Mouse (Mus musculus) forebrain, embryonic 13.5 days (tissue): Measurements from ENCODE around the gene 4931400O07Rik. TPM values are rescaled to one million over a fixed set of nuclear protein-coding genes. Genes with fewer than 3 reads are reported as not detected.

Experiments
- ATAC-seq: fragments of 200-750 bp; cut with Nextera tagmentation; 2 replicates; pipeline ENCODE4 v1.8.0; 2017
- H3K27ac ChIP-seq: fragments of 300-500 bp; sonication (generic); 2 replicates; pipeline ENCODE4 v1.5.1; 2015; ENCODE audit warnings: inconsistent platforms, mild to moderate bottlenecking, moderate library complexity
- H3K27me3 ChIP-seq: fragments of 300-500 bp; sonication (generic); 2 replicates; pipeline ENCODE4 v1.6.1; 2015; ENCODE audit warnings: mild to moderate bottlenecking, inconsistent platforms
- H3K36me3 ChIP-seq: fragments of 300-500 bp; sonication (generic); 2 replicates; pipeline ENCODE4 v1.6.1; 2015; ENCODE audit warnings: mild to moderate bottlenecking, inconsistent platforms; ENCODE audit not compliant: poor library complexity, severe bottlenecking
- H3K4me1 ChIP-seq: fragments of 300-500 bp; sonication (generic); 2 replicates; pipeline ENCODE4 v1.6.1; 2015; ENCODE audit warnings: inconsistent platforms
- H3K4me2 ChIP-seq: fragments of 300-500 bp; sonication (generic); 2 replicates; pipeline ENCODE4 v1.6.1; 2015; ENCODE audit warnings: inconsistent platforms, mild to moderate bottlenecking, moderate library complexity
- H3K4me3 ChIP-seq: fragments of 300-500 bp; sonication (generic); 2 replicates; pipeline ENCODE4 v1.5.1; 2015; ENCODE audit warnings: mild to moderate bottlenecking, inconsistent platforms
- H3K9ac ChIP-seq: fragments of 300-500 bp; sonication (generic); 2 replicates; pipeline ENCODE4 v1.6.1; 2015; ENCODE audit warnings: mild to moderate bottlenecking, inconsistent platforms
- H3K9me3 ChIP-seq: fragments of 300-500 bp; sonication (generic); replicated peaks from 2 replicates; pipeline ENCODE4 v1.6.1; 2016; ENCODE audit warnings: inconsistent platforms
- WGBS: fragments of 180-500 bp; shearing (Covaris S2); methylation state at CpG from one replicate; pipeline ENCODE4 v1.1.7; 2015; 5-methylcytosine and 5-hydroxymethylcytosine counted together
- polyA plus RNA-seq: library from polyadenylated mRNA; unstranded; fragments of >200 nt; fragmentation: Nextera tagmentation; extraction: Ambion mirVana; gene quantifications from 2 replicates; pipeline ENCODE4 v1.2.1, GENCODE M21; 2015

4931400O07Rik gene
- not detected in 2 replicates for polyA plus RNA-seq

DNA sequence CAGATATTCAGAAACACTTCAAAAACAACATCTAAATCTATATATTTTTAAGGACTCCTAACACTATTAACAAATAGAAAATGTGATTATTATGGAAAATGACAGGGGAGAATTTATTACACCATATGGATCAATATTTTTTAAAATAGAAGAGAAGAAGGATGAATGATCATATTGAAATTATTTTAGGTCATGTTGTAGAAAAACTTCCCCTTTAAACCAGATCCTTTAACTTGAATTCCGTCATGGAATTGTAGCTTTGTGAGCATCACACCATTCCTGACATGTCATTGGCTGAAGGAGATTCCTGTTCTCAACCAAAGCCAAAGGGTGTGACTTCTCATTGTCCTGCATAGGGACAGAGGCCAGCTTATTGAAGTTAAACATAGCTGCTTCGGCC lies at the start of gene 4931400O07Rik:
TSS of gene 4931400O07Rik (plus strand) at position 301 of the 400 bp plus-strand sequence.
- Histone ChIP-seq H3K9ac (no peak within 1 kb of the TSS), H3K4me1 (no peaks in the 10 kb centered on the region), H3K27ac (no peak within 1 kb of the TSS), H3K9me3 (no peaks in the 10 kb centered on the region), H3K4me2 (no peak within 1 kb of the TSS), H3K27me3 (no peaks in the 10 kb centered on the region), H3K4me3 (no peak within 1 kb of the TSS), H3K36me3 (no peaks in the 10 kb centered on the region)
- no peak for ATAC-seq
- WGBS, result 79% methylated on average over 2 of the region's 2 CpGs

Other genes with a start within 250 kb of the 4931400O07Rik start
- not detected in 2 replicates for gene 4933402E13Rik, start 184.5 kb upstream of the 4931400O07Rik start, polyA plus RNA-seq